Mouse (Mus musculus) frontal cortex, postnatal 10 days (tissue): ENCODE data around the gene Tmeff2.
A peak's percentile ranks its signal among the peaks of the same experiment; 100 is the strongest.

Experiments used
- DNase-seq, 2 experiments: peaks; one replicate each; pipeline ENCODE4 v3.0.0; 2022; ENCODE audit warnings: low spot score in 2 of 2, mixed read lengths in 1 of 2

Tmeff2 gene

DNA sequence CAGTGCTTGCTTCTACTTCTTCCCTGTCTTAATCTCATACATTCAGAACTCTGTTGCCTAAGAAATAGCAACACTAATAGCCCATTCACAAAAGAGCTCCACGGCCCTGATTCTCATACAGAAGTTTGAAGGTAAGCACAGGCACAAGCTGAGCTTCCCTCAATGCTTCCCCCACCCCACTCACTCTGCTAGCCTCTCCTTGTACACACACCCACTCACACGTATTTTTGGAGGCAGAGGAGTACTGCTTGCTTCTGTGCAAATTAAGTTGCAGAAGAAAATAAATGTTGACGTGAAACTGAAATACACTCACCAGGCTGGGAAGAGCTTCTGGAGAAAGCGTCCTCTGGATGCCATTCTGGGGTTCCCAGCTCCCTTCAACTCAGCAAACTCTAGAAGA is 80.1 kb downstream of the Tmeff2 start:
- peak in 1 of 2 experiments; percentile 30 for DNase-seq

DNA sequence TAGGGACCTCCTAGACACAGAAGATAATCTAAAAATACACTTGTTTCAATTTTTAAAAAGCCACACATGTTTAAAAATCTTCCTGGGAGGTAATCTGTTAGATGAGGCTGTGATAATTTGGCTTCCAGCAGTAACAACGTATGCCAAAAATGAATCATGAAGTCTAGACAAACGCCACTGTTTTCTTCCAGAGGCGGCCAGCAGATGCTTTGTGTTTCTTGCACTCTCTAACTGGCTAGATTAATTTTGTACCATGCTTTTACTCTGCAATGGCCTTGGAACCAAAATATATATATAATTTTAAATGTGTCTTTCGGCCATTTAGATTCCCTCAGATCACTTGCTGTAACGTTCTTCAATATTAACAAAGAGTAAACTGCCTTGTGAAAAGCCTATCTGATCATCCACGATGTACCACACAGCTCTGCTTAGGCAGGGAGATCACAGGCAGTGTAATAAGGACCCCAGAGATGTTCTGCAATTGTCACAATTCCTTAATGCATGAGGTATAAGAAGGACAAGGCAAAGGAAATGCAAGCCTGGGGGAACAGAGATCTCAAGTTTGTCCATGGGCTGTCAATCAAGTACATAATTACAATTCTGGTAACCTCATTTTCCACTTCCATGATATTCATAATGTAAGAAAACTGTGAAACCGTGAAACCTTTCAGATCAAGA is 80.8 kb downstream of the Tmeff2 start:
- no peak for DNase-seq

DNA sequence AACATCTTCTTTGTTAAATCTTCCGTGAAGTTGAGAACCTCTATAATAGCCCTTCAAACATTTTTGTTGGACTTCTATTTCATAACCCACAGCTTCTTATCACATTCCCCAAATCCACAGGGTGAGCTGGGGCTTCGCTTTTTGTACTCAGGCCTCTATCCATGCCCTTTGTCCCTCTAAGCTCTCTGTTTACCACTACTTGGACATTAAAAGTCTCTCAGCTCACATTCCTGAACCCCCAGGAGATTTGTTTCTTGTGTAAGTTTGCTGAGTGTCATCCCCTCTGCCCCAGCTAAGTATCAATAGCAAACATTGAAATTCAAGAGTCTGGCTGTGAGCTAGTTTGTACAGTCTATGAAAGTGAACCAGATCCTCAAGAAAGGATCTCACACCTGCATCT is 90.2 kb downstream of the Tmeff2 start:
- DNase-seq: no peak

DNA sequence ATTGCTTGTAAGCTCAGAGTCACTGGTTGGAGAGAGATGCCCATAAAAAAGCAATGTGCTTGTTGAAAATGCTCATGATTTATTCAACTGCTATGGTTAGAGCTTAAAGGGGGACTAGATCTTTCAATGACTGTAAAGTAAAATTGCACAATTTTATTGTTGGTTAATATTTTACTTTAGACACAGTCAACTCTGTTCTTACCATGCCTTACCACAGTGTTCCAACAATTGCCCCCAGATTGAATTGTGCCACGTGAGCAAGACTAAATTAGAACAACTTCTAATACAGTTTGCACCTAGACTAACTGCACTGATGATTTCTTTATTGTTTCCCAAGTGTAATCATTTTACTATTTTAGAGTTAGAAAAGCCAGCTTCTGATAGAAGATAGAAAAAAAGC is 94.1 kb downstream of the Tmeff2 start:
- no peak for DNase-seq

DNA sequence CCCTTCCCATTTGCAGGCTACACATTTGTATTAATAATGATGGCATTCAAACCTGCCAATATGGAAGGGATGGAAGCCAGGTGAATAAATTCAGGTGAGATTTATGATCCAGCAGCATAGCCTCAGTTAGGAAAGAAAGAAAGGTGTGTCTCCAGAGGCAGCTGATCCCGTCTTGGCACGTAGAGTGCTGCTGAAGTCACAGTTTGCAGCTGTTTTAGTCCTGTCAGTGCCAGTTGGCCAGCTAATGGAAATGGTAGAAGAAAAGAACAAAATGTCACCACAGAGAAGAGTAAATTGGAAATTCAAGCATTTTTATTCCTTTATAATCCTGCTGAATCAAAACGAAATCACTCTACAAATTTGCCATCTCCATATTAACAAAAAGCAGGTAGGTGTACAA is 99.3 kb downstream of the Tmeff2 start:
- DNase-seq: no peak

DNA sequence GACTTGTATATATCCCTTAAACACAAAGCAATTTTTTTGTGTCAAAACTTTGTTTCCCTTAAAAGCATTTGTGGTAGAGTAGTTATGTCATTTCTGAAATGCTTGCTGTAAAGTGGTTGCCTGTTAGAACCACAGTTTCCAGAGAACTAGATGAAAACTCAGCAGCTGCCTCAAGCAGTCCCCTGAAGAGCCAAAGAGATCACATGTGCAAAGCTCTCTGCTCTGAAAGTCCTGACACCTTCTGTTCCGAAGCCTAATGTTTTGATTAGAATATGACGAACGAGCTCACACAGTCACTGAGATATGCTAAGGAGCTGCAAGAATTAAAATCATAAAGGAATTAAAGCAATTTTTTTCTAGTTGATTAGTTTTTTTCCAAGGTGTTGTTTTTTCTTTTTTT is 107.9 kb downstream of the Tmeff2 start:
- DNase-seq: no peak

DNA sequence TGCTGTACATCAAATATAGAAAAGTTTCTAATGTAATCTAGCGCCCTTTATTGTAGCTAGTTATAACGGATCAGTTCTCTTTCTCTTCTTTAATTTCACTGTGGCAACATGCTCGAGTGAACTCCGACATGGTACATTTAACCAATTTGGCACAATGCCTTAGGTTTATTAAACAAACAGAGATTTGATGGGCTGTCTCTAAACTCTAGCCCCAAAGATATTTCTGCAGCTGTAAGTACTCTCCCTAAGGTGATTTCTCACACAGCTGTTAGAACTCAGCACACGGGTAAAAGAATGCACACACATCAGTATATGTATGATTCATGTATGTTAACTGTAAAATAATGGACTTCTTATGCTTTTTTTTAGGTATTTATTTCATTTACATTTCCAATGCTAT is 139.8 kb downstream of the Tmeff2 start:
- DNase-seq: no peak

DNA sequence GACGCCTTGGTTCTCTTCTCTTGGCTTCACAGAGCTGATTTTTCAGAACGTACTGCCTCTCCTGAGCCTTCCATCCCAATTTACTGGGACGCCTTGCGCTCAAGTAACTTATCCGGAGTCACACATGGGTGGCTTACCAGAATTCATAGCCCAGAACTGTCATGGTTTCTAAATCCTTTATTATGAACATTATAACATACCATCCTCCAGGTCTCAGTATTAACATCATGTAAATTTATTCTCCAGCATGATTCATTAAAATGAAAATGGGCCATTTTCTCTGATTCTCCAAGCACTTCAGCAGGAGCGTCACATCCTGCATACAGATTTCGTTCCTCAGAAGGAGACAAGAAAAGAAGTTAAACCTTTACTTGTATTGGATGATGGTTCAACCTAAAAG is 144.4 kb downstream of the Tmeff2 start:
- no peak for DNase-seq

DNA sequence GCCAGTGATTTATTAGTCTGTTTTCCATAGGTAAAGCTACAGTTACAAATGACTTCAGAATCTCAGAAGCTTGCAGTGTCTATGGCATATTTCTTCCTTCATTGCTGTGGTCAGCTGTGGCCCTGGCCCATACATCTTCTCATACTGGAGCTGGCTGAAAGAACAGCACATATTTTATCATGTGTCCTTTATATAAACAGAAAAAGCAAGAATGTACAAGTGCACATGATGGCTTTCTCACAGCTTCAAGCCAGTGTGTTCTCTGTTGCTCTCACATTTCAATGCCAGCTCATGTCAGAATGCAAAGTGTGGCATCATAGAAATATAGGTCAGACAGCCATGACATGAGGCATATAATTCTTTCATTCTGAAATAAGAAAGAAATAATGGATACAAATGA is 164.1 kb downstream of the Tmeff2 start:
- DNase-seq: no peak

DNA sequence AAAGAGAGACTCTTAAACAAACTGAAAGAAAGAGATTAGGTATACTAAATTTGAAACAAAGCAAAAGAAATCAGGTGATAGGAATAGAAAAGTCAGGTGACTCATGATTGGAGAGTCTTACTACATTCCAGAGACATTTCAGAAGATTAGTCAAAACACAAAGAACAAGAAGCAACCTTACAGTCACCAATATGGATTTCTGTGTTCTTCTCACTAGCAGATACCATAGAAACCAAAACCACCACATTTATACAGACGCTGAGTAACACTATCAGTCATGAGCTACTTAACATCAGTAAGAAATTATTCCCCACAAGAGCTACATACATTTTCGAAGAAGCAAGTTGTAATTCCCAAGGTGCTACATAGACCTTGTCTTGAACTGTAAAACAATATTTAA is 165.2 kb downstream of the Tmeff2 start:
- no peak for DNase-seq

DNA sequence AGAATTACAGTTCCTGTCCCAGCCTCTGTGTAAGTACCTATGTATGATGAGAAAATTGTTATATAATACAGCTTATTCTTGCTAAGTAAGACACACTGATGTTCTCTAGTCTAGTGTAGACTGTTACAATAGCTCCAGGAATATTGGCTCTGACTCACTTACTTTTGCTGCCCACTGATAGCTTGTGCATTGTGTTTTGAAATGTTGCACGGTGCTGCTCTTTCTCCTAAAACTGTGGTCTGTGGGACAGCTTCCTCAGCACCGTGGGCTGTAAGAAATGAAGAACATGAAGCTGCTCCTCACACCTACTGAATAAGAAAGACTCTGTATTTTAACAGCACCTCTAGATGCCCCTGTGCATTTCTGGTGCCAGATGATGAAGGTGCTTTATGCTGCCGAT is 168.4 kb downstream of the Tmeff2 start:
- DNase-seq: no peak

DNA sequence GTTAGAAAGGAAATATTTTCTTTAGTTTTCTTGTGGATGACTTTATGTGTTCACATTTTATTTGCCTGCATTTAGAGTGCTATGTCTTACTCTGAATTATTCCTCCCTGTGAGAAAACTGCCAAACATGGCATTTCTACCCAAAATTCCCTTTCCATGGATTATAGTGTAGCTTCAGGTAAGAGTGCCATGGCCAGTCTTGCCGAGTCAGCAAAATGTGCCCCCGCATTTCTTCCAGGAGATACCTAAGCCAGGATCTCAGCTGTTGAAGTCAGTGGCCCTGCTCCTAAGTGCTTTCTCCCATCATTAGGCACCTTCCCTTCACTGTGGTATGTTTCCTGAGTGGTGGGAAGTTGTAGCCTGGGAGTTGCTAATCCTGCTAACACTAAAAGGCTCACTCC is 168.8 kb downstream of the Tmeff2 start:
- no peak for DNase-seq

DNA sequence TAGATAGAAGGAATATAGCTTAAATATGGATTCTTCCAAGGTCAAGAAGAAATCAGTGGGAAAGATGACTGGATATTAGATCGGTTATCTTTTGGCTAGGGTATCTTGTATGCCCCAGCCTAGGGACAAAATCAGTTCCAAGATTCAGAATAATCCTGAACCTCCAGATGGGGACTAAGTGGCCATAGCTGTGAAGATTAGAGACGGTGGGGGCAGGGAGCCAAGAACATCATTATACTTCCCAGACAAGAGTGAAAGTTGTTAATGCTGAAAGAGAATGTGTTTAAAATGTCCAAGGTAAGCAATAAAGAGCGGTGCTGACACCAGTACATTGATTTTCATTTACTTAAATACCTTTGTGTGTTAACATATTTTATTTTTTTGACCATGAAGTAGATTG is 173.6 kb downstream of the Tmeff2 start:
- DNase-seq: no peak

DNA sequence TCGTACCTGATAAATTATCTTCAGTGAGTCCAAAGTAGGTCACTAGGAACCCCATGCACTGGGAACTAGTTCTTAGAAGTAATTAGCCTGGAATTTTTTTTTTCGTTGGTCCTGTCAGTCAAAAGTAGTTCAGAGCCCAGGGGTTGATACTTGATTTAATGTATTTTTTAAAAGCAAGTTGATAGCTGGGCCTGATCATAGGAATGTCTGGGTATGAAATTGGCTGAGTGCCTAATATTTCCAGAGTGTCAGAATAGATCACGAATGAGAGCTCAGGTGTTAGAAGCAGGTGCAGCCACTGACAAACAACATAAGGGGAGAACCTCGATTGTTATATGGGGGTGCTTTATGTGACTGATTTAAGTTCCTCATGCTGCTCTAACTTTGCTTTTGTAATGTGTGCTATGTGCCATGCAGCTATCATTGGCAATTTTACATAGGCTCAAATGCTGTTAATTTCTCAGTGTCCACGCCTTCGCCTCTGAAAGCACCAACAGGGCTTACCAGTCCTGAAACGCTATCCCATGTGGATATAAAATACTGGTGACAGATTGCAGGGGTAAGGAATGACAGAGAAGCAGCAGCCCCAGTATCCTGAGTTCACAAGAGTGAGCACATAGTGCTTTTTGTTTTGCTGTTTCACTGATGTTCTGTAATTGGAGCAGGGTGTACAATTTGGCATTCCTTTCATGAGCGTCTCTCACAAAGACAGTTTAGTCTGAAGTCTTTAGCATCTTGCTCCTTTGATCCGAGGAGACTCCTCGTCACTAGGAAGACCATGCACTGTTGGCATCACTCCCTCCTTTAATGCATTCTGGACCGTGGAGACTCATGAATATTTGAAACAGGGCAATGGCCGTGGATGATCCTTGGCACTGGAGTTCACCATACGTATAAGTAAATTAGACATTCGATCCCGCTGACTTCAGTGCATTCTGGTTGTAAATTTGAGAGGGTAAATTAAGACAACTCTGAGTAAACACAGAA is 175.6 kb downstream of the Tmeff2 start:
- no peak for DNase-seq

DNA sequence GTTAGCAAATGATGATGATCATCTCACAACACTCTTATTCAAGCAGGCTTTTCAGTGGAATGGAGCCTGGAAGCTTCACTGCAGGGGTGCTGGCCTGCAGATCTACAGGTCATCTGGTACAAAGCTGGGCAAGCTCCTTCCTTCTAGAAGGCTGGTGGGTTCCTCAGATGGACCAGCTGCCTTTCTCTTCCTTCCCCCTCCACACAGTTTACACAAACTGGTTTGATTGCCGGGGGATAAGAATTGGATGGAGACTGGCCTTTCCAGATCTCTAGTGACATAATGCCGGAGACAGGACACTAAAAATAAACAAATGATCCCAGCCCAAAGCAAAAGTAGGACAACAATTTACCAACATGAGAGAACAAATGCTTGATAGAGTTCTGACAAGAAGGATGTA is 188.5 kb downstream of the Tmeff2 start:
- DNase-seq: no peak

DNA sequence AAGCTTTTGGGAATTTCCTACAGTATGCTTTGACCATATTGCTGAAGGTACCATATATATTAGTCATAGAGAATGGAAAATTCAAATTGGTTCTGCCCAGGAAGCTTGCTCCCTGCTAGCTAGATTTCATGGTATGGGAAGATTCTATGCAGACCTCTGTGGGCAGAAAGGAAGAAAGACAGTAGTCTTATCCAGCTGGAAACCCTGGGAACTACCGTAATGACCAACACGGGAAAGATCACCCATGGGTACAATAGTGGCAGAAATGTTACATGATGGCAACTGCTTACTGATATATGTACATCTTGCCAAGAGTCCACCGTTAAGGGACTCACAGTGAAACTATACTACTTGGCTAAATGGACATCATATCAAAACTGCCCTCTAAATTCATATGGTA is 189.4 kb downstream of the Tmeff2 start:
- no peak for DNase-seq

DNA sequence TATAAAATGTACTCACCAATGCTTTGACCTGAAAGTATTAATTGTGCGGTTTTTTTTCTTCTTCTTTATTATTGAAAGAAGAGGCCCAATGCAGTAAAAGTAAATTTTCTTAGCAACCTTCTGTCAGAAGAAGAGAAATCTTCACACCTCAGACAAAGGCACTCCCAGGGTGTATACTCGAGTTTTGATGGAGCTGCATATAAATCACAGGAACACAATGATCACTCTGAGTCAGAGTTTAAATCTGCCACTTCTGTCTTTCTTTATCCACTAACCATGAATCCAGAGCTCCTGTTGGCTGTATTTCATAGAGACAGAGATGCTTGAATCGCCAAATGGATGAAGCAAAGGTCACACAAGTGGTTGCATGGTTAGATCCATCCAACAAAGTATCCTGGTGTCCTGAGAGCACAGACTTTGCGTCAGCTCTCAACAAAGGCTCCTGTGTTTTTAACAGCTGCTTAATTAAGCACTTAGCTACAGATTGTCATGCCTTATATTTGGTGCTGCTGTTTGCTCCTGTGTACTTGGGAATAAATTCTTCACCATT is 189.8 kb downstream of the Tmeff2 start:
- no peak for DNase-seq

DNA sequence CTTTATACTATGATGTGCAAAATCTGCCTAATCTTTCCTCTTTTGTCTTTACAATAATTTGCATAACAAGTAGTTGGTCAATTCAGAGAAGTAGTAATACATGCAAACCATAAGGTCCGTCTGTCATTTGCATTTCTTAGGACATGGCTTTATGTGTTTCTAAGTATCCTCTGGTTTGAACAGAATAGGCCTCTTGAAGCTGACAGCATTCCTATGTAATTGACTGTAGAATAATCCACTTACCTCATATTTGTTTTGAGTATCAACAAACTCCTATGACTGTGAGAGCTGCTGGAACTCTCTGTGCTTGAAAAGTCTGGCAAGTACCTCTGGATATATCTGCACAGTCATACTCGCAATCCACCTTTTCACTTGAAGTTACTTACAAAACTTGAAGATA is 194.3 kb downstream of the Tmeff2 start:
- DNase-seq: no peak

DNA sequence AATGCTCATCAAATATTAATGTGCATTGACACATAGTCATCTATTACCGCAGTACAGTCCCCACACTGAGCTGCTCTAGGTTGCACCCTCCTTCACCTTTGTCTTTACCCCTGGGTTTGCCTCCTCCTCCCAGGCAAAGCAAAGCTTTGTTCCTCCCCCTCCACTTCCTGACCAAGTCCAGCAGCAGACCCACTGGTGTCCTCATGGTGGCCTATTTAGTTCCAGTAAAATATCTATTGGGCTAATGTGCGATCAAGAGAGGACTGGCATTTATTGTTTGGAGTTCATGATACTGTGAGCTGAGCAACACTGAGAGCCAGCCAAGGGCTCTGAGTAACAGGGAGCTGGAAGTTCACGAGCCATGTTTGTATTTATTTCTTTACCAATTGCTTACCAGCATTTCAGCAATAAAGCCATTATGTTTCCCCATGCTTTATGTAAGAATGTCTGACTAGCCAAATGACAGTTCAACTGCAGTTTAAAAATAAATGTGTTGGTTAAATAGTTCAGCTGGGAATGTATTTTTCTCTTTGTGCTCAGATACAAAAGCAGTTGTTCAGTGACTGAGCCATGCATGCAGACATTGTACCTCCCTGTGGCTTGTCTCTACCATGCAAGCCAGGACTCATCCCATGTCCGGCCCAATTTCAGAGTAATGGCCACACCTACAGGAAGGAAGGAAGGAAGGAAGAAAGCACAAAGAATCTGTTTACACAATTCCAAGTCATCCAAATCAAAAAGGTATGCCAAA is 196.6 kb downstream of the Tmeff2 start:
- DNase-seq: no peak

DNA sequence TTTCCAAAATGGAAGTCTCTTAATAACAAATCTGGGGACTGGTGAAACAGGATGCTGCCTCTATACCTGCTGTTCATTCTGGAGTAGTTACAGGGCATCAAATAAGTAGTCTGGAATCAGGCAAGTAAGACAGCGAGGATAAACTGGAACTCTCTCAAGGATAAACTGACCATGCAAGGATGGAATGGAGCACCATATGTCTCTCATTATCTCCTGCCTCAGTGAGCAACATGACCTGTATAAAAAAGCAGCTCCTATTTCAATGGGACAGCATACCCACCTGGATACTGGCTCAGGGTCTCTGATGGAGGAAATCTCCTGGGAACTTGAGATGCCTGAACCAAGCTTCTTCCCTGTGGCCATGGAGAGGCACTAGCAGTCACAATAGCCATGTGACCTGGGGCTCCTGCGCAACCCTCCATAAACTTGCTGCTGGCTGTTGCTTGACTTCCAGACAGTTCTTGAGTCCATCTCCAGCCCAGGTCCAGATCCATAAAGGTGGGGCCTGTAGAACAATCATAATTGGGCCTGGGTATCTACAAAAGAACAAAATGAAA is 200.7 kb downstream of the Tmeff2 start:
- no peak for DNase-seq

DNA sequence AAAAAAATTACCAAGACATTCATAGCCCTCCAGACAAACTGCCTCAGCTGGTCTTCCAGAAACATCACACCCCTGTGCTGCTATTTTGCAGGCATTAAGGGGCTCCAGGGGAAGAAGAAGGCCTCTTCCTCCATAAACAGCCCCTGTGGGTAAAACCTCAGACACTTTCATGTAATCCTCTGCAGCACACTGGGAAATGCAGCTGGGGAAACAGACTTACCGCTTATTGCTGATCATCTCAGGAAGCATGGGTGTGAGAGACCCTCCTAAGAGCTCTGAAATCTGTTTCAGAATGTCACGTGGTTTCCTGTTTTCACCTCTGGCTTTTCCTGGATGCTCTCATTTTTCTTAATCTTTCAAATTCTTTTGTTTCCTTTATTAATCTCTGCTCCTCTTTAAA is 204.3 kb downstream of the Tmeff2 start:
- no peak for DNase-seq

DNA sequence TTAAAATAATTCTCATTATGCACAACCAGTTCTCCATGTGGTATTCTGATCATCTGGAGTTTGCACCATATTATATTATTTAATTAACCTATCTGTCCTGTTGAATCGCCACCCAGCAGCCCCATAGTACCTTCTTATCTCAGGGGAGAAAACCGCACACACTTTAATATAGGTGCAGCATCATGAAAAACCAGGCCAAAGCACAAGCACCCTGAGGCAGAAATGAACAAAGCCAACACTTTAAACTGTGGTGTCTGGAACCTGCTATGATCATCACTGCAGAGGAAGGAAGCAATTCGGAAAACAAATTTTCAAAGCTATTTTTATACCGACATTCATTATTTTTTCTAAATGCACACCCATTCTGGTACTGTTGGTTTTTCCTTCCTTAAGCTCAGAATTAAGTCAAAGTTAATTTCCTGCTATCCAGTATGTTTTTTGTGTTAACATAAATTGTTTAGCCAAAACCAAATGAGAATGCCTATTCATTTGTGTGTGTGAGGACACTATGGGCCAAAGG is 206.0 kb downstream of the Tmeff2 start:
- no peak for DNase-seq
